Mouse (Mus musculus): ENCODE results near the gene Lrrc23. TPM values are rescaled to one million over a fixed set of nuclear protein-coding genes. Genes with fewer than 3 reads are reported as not detected.

The Lrrc23 gene
- polyA plus RNA-seq, 2 experiments: 0.09 TPM; not detected in 1

DNA sequence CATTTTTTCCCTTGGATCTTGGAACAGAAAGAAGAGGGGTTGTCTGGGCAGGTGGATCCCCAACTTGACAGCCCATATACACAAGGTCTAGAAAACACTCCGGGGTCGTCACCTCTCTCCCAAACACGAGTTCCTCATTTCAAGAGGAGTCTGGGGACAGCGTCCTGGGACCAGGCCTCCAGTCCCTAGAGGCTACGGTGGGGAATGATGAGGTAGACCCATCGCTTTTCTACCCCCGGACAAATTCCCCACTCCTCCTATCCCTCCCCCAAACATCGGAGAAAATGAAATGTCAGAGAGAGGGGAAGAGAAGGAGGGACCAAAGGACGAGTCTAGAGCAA lies 10.9 kb downstream of the Lrrc23 start:
- DNase-seq (ENCODE audit: low read depth in 3 of 3, low spot score in 3 of 3) (no peak), ATAC-seq (ENCODE audit: insufficient read depth) (no peak)
- H3K36me3 ChIP-seq (replicated peaks; ENCODE audit: control insufficient read depth, insufficient read depth, low read depth): no peaks in the 10 kb centered on the region
- H3K9ac ChIP-seq (replicated peaks): no peak overlapping the region
- TF ChIP-seq CTCF (IDR thresholded peaks at IDR 0.05; ENCODE audit: low read depth): no peak
- no peak for TF ChIP-seq EP300 (IDR thresholded peaks at IDR 0.05; ENCODE audit: low read depth)
- peak overlapping the region in 1 of 2 experiments; percentile 11; a peak in 2 of 4 replicates for H3K4me3 ChIP-seq (ENCODE audit: insufficient read depth in 1 of 2, low read depth in 2 of 2, low read length in 2 of 2)
- WGBS (ENCODE audit: insufficient replicate concordance): 3% methylated on average over 9 of the region's 9 CpGs
- no peak overlapping the region for H3K27ac ChIP-seq
- H3K4me2 ChIP-seq (ENCODE audit: low read depth): peak overlapping the region; percentile 52
- no peaks in the 10 kb centered on the region for H3K9me3 ChIP-seq (ENCODE audit: control insufficient read depth, low read length)
- peaks cover 30% of the 10 kb centered on the region for H3K27me3 ChIP-seq (ENCODE audit: control insufficient read depth, insufficient read depth, low read length)
- H3K4me1 ChIP-seq (replicated peaks; ENCODE audit: control insufficient read depth in 2 of 2, insufficient read depth in 2 of 2, low read length in 1 of 2): peaks cover 0 to 8% of the 10 kb centered on the region in 2 experiments; a peak in 2 of 4 replicates

DNA sequence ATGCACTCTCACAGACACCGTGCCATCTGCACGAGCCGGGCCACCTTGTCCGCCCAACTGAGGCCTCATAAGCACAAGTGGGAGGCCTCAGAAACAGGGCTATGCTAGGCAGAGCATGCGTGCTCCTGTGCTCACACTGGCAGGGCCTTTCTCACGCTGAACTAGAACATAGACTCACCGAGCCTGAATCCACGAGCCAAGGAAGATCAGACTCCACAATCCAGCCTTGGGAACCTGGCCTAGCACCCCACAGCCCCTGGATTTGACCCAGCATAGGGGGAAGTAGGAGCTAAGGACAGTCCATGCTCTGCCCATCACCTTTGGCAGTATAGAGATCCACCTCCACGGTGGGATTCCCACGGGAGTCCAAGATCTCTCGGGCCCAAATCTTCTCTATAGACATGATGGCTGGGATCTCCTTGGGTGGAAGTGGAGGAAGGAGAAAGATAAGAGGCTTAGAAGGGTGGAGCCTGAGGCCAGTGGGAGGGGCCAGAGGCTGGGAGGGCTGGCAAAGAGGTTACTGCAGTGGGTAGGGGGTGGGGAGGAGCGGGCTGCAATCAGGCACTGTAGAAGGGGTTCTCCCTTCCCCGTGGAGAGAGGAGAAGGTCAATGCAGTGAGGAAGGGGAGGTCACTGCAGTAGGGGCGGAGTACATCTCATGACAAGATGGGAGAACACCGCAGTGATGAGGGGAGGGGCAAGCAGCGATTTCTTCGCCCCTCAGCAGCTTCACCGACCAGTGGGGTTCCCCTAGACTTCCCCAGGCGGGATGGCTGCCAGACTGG lies 11.4 kb downstream of the Lrrc23 start:
- Histone ChIP-seq H3K36me3 (replicated peaks; ENCODE audit: control insufficient read depth, insufficient read depth, low read depth) (no peaks in the 10 kb centered on the region), H3K27me3 (ENCODE audit: control insufficient read depth, insufficient read depth, low read length) (peaks cover 30% of the 10 kb centered on the region), H3K9me3 (ENCODE audit: control insufficient read depth, low read length) (no peaks in the 10 kb centered on the region), H3K9ac (replicated peaks) (no peak overlapping the region), H3K4me1 (replicated peaks; ENCODE audit: control insufficient read depth in 2 of 2, insufficient read depth in 2 of 2, low read length in 1 of 2) (peaks cover 0 to 8% of the 10 kb centered on the region in 2 experiments; a peak in 2 of 4 replicates), H3K4me3 (ENCODE audit: insufficient read depth in 1 of 2, low read depth in 2 of 2, low read length in 2 of 2) (no peak overlapping the region), H3K4me2 (ENCODE audit: low read depth) (peak overlapping the region; percentile 52), H3K27ac (no peak overlapping the region)
- DNase-seq (ENCODE audit: low read depth in 3 of 3, low spot score in 3 of 3) (no peak), ATAC-seq (ENCODE audit: insufficient read depth) (0 out of 2 replicates have a peak, but pooled peaks have one; percentile 36)
- 23% methylated on average over 19 of the region's 19 CpGs for WGBS (ENCODE audit: insufficient replicate concordance)
- TF ChIP-seq CTCF (IDR thresholded peaks at IDR 0.05; ENCODE audit: low read depth): no peak
- TF ChIP-seq EP300 (IDR thresholded peaks at IDR 0.05; ENCODE audit: low read depth): no peak

DNA sequence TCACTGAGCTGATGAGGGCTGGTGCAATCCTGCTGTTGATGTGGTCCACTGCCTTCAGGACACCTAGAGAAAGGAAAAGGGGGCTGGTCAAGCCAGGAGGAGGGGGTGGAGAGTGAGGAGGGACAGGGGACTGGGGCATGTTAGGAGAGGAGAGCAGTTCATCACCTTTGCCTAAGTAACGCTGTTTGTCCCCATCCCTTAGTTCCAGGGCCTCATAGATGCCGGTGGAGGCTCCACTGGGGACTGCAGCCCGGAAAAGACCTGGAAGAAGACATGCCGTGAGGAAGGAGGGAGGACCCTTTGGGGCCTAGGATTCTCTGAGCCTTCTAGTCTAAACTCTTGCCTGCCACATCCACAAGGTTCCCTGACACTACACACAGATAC lies 12.0 kb downstream of the Lrrc23 start:
- 68% methylated on average over 4 of the region's 4 CpGs for WGBS (ENCODE audit: insufficient replicate concordance)
- H3K36me3 ChIP-seq (replicated peaks; ENCODE audit: control insufficient read depth, insufficient read depth, low read depth): no peaks in the 10 kb centered on the region
- no peak for ATAC-seq (ENCODE audit: insufficient read depth)
- peaks cover 30% of the 10 kb centered on the region for H3K27me3 ChIP-seq (ENCODE audit: control insufficient read depth, insufficient read depth, low read length)
- H3K4me2 ChIP-seq (ENCODE audit: low read depth): no peak overlapping the region
- peaks cover 0 to 8% of the 10 kb centered on the region in 2 experiments; a peak in 2 of 4 replicates for H3K4me1 ChIP-seq (replicated peaks; ENCODE audit: control insufficient read depth in 2 of 2, insufficient read depth in 2 of 2, low read length in 1 of 2)
- no peak overlapping the region for H3K9ac ChIP-seq (replicated peaks)
- TF ChIP-seq CTCF (IDR thresholded peaks at IDR 0.05; ENCODE audit: low read depth) (no peak), EP300 (IDR thresholded peaks at IDR 0.05; ENCODE audit: low read depth) (no peak)
- H3K27ac ChIP-seq: no peak overlapping the region
- H3K9me3 ChIP-seq (ENCODE audit: control insufficient read depth, low read length): no peaks in the 10 kb centered on the region
- DNase-seq (ENCODE audit: low read depth in 3 of 3, low spot score in 3 of 3): no peak
- H3K4me3 ChIP-seq (ENCODE audit: insufficient read depth in 1 of 2, low read depth in 2 of 2, low read length in 2 of 2): no peak overlapping the region

GRCm38 (mm10) chr6:124765951-124766350 lies 13.6 kb downstream of the Lrrc23 start:
- TF ChIP-seq CTCF (IDR thresholded peaks at IDR 0.05; ENCODE audit: low read depth) (no peak), EP300 (IDR thresholded peaks at IDR 0.05; ENCODE audit: low read depth) (no peak)
- H3K4me3 ChIP-seq (ENCODE audit: insufficient read depth in 1 of 2, low read depth in 2 of 2, low read length in 2 of 2): no peak overlapping the region
- H3K4me2 ChIP-seq (ENCODE audit: low read depth): no peak overlapping the region
- H3K27ac ChIP-seq: no peak overlapping the region
- H3K27me3 ChIP-seq (ENCODE audit: control insufficient read depth, insufficient read depth, low read length): peaks cover 30% of the 10 kb centered on the region
- no peak for ATAC-seq (ENCODE audit: insufficient read depth)
- 65% methylated on average over 7 of the region's 7 CpGs for WGBS (ENCODE audit: insufficient replicate concordance)
- no peaks in the 10 kb centered on the region for H3K9me3 ChIP-seq (ENCODE audit: control insufficient read depth, low read length)
- peaks cover 0 to 8% of the 10 kb centered on the region in 2 experiments; a peak in 2 of 4 replicates for H3K4me1 ChIP-seq (replicated peaks; ENCODE audit: control insufficient read depth in 2 of 2, insufficient read depth in 2 of 2, low read length in 1 of 2)
- H3K9ac ChIP-seq (replicated peaks): no peak overlapping the region
- no peaks in the 10 kb centered on the region for H3K36me3 ChIP-seq (replicated peaks; ENCODE audit: control insufficient read depth, insufficient read depth, low read depth)
- no peak for DNase-seq (ENCODE audit: low read depth in 3 of 3, low spot score in 3 of 3)

GRCm38 (mm10) chr6:124759259-124759658 lies 20.3 kb downstream of the Lrrc23 start:
- Histone ChIP-seq H3K36me3 (replicated peaks; ENCODE audit: control insufficient read depth, insufficient read depth, low read depth) (no peaks in the 10 kb centered on the region), H3K4me2 (ENCODE audit: low read depth) (peak overlapping the region; percentile 8; the same call in 1 of the 2 replicates), H3K27ac (no peak overlapping the region), H3K27me3 (ENCODE audit: control insufficient read depth, insufficient read depth, low read length) (peaks cover 37% of the 10 kb centered on the region), H3K9ac (replicated peaks) (no peak overlapping the region), H3K4me1 (replicated peaks; ENCODE audit: control insufficient read depth in 2 of 2, insufficient read depth in 2 of 2, low read length in 1 of 2) (peaks cover 0 to 2% of the 10 kb centered on the region in 2 experiments; a peak in 2 of 4 replicates), H3K9me3 (ENCODE audit: control insufficient read depth, low read length) (no peaks in the 10 kb centered on the region), H3K4me3 (ENCODE audit: insufficient read depth in 1 of 2, low read depth in 2 of 2, low read length in 2 of 2) (no peak overlapping the region)
- WGBS (ENCODE audit: insufficient replicate concordance): 0% methylated on average over 5 of the region's 5 CpGs
- DNase-seq (ENCODE audit: low read depth in 3 of 3, low spot score in 3 of 3) (peak; percentile 59 to 62 (median 61)), ATAC-seq (ENCODE audit: insufficient read depth) (no peak)
- TF ChIP-seq CTCF (IDR thresholded peaks at IDR 0.05; ENCODE audit: low read depth): peak; percentile 96
- TF ChIP-seq EP300 (IDR thresholded peaks at IDR 0.05; ENCODE audit: low read depth): no peak

Data from liver, embryonic 14.5 days (tissue).